Mouse (Mus musculus) frontal cortex, postnatal 36 days (tissue): Measurements from ENCODE around the gene Ifna6.

Experiments used
- DNase-seq, 2 experiments: peaks; one replicate each; pipeline ENCODE4 v3.0.0; 2022; ENCODE audit warnings: low spot score in 2 of 2

The Ifna6 gene

GRCm38 (mm10) chr4:88845334-88845733, 18.1 kb downstream of the Ifna6 start:
- DNase-seq: no peak

- DNase-seq: no peak
These were observed 22.5 kb downstream of the Ifna6 start, which contains the start of gene Ifna1 for GRCm38 (mm10) chr4:88849698-88850097. Ifna1 (plus strand) TSS chr4:88850087.

GRCm38 (mm10) chr4:88851026-88851763, 24.0 kb downstream of the Ifna6 start:
- no peak for DNase-seq

GRCm38 (mm10) chr4:88859214-88859613, 32.0 kb downstream of the Ifna6 start:
- no peak for DNase-seq

GRCm38 (mm10) chr4:88863309-88863708, 36.1 kb downstream of the Ifna6 start:
- no peak for DNase-seq

GRCm38 (mm10) chr4:88864599-88864998, 37.4 kb downstream of the Ifna6 start:
- no peak for DNase-seq

- DNase-seq: no peak
These were observed 37.9 kb downstream of the Ifna6 start for GRCm38 (mm10) chr4:88865011-88865569.

GRCm38 (mm10) chr4:88867366-88867925, 40.2 kb downstream of the Ifna6 start:
- peak; percentile 70 to 72 for DNase-seq

GRCm38 (mm10) chr4:88867926-88868911, 41.0 kb downstream of the Ifna6 start:
- DNase-seq: peak; percentile 11 to 19

GRCm38 (mm10) chr4:88872691-88873090, 45.5 kb downstream of the Ifna6 start:
- peak in 1 of 2 experiments; percentile 21 for DNase-seq

- DNase-seq: no peak
These were observed 48.3 kb downstream of the Ifna6 start for GRCm38 (mm10) chr4:88875435-88876095.

- DNase-seq: no peak
These were observed 49.3 kb downstream of the Ifna6 start for GRCm38 (mm10) chr4:88876520-88876919.
